Mouse (Mus musculus): Measurements from ENCODE around the gene Cilp2.

Gene Cilp2

GRCm38 (mm10) chr8:69874155-69874554 lies 13.3 kb downstream of the Cilp2 start:
- DNase-seq (ENCODE audit: low spot score), result peak; percentile 84

- DNase-seq (ENCODE audit: low spot score), result no peak
These were observed 16.6 kb downstream of the Cilp2 start for GRCm38 (mm10) chr8:69870907-69871306.

- no peak for DNase-seq (ENCODE audit: low spot score)
These were observed 17.3 kb downstream of the Cilp2 start for GRCm38 (mm10) chr8:69870003-69870765.

GRCm38 (mm10) chr8:69867696-69868326 lies 19.7 kb downstream of the Cilp2 start:
- no peak for DNase-seq (ENCODE audit: low spot score)

- no peak for DNase-seq (ENCODE audit: low spot score)
These were observed 23.3 kb downstream of the Cilp2 start for GRCm38 (mm10) chr8:69864180-69864579.

GRCm38 (mm10) chr8:69863387-69864020 lies 24.0 kb downstream of the Cilp2 start:
- no peak for DNase-seq (ENCODE audit: low spot score)

GRCm38 (mm10) chr8:69861251-69861650 lies 26.2 kb downstream of the Cilp2 start:
- no peak for DNase-seq (ENCODE audit: low spot score)

GRCm38 (mm10) chr8:69860807-69861206 lies 26.7 kb downstream of the Cilp2 start:
- no peak for DNase-seq (ENCODE audit: low spot score)

- DNase-seq (ENCODE audit: low spot score), result no peak
These were observed 33.6 kb downstream of the Cilp2 start for GRCm38 (mm10) chr8:69853869-69854268.

- no peak for DNase-seq (ENCODE audit: low spot score)
These were observed 36.5 kb downstream of the Cilp2 start for GRCm38 (mm10) chr8:69850926-69851506.

GRCm38 (mm10) chr8:69849899-69850298 lies 37.6 kb downstream of the Cilp2 start:
- no peak for DNase-seq (ENCODE audit: low spot score)

GRCm38 (mm10) chr8:69848951-69849350 lies 38.5 kb downstream of the Cilp2 start:
- DNase-seq (ENCODE audit: low spot score), result no peak

GRCm38 (mm10) chr8:69847167-69848065 lies 40.1 kb downstream of the Cilp2 start:
- DNase-seq (ENCODE audit: low spot score), result no peak

- no peak for DNase-seq (ENCODE audit: low spot score)
These were observed 50.3 kb downstream of the Cilp2 start for GRCm38 (mm10) chr8:69837057-69837682.

GRCm38 (mm10) chr8:69832298-69832853 lies 55.1 kb downstream of the Cilp2 start, which contains the start of gene Pbx4:
Pbx4 (plus strand) TSS chr8:69832491.
- peak; percentile 96 for DNase-seq (ENCODE audit: low spot score)
